Mouse (Mus musculus): ENCODE results near the gene Fcgr1.

GRCm38 (mm10) chr3:96240799-96241197, 53.0 kb downstream of the Fcgr1 start:
- no peak for TF ChIP-seq GATA1 (IDR thresholded peaks at IDR 0.05; ENCODE audit: borderline replicate concordance, low read length)
- TF ChIP-seq FLI1 (IDR thresholded peaks at IDR 0.05; ENCODE audit: low read length): no peak
